Mouse (Mus musculus): ENCODE results near the gene Mrtfa. TPM values are rescaled to one million over a fixed set of nuclear protein-coding genes. Genes with fewer than 3 reads are reported as not detected.
"Not testable (repeated sequence)": the region's sequence is repeated elsewhere in the genome, so short reads cannot be mapped to it uniquely, and the experiment has no call there.

The Mrtfa gene
- 10 to 100 TPM; 58.0 to 66.8 TPM for total RNA-seq (2021)
- long read RNA-seq, experiment 1, full-length matches to known transcripts: 11 of 28 reads
- long read RNA-seq, experiment 1, partial matches to known transcripts: 14 of 28 reads
- long read RNA-seq, experiment 1, other reads (novel, unspliced or antisense): 3 of 28 reads
- long read RNA-seq, experiment 2, full-length matches to known transcripts: 14 of 29 reads
- long read RNA-seq, experiment 2, partial matches to known transcripts: 10 of 29 reads
- long read RNA-seq, experiment 2, other reads (novel, unspliced or antisense): 5 of 29 reads

DNA sequence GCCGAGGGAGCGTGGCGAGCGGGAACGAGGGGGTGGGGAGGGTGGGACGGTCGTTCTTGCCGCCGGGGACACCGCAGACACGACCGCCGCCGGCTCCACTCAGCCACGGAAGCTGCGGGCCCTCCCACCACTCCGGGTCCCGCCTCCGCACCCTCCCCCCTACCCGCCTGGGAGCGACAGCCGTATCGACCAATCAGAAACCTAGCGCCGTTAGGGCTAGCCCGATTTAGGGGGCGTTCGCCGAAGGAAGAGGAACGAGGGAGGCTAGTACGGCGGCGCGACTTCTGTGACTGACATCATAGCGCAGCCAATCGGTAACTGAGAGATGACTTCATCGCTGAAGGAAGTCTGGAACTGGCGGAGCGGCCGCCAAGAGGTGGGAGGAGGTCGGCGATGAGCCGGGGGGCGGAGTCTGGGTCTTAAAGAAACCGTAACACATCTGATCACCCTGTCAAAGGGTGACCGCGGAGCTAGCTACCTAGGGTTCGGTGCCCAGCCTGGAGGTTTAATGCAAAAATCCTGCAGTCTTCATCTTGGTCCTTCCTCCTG lies at the start of gene Mrtfa:
Gene Mrtfa (minus strand): TSS at position 128 of the 549 bp plus-strand sequence.
- intact Hi-C loops (cut with DNase I): no loop called here
- DNase-seq (ENCODE audit: low spot score in 2 of 2): peak; percentile 99 to 100

DNA sequence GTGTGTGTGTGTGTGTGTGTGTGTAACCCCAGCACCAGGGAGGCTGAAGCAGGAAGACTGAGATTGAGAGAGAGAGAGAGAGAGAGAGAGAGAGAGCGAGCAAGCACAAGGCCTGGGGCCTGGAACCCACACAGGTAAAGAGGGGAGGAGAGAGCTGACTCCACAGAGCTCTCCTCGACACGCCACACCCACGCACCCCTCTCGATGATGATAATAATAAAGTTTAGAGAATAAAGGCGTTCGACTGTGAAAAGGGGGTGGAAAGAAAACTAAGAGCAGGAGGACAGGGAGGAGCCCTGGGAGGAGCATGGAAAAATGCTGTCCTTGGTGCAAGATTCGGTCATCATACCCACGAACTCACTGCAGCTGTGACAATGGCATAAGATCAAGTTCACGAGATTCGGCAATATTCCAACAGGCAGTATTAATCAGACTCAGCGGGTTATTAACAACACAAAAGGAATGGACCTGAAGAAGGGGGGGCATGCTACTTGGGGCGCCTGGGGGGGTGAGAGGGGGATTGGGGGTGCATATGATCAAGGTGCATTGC lies 49.3 kb upstream of the Mrtfa start:
- peak in 1 of 2 experiments; percentile 35 for DNase-seq (ENCODE audit: low spot score in 2 of 2)
- intact Hi-C loops (cut with DNase I): loop anchor here (5.0 kb wide), 1 partner anchor 62 kb away; no protein-coding TSS in a partner anchor

DNA sequence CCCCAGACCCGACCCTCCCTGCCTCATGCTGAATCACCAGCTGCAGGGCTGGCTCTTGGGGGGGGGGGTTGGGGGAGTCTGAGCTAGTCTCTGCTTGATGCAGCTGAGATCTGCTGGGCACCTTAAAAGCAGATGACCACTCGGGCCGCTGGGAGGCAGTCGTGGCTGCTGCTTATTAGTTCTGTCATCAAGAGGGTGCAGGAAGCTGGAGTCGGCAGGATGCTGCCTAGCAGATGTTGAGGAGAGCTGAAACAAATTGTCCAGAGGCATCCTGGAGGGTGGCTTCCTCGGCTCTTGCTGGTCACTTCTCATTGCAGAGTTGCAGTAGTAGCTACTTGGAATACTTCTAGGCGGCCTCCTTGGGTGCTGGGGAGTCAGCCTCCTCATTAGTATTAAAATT lies 48.7 kb upstream of the Mrtfa start:
- peak in 1 of 2 experiments; percentile 36 for DNase-seq (ENCODE audit: low spot score in 2 of 2)
- intact Hi-C loops (cut with DNase I): loop anchor here (5.0 kb wide), 1 partner anchor 63 kb away; no protein-coding TSS in a partner anchor

DNA sequence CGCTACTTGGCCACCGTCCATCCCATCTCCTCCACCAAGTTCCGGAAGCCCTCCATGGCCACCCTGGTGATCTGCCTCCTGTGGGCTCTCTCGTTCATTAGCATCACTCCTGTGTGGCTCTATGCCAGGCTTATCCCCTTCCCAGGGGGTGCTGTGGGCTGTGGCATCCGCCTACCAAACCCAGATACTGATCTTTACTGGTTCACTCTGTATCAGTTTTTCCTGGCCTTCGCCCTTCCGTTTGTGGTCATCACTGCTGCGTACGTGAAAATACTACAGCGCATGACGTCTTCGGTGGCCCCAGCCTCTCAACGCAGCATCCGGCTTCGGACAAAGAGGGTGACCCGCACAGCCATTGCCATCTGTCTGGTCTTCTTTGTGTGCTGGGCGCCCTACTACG lies 46.9 kb upstream of the Mrtfa start:
- DNase-seq (ENCODE audit: low spot score in 2 of 2): no peak
- intact Hi-C loops (cut with DNase I): loop anchor here (5.0 kb wide), 1 partner anchor 65 kb away; no protein-coding TSS in a partner anchor

DNA sequence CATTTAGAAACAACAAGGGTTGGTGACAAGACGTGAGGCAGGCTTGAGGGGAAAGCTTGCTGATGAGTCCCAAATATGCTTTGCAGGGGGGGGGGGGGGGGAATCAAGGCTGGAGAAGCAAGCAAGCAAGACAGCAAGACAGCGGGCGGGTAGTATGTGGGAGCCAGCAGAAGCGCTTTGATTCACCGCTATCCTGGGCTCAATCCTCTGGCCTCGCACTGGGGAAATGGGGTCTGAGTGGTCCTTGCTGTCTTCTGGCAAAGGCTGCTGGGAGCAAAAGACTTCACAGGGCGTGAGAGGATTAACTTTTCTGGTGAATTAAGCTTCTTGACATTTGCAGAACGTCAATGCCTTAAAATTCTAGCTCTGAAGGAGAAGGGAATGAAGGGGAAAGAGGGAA lies 45.5 kb upstream of the Mrtfa start:
- intact Hi-C loops (cut with DNase I): loop anchor here (5.0 kb wide), 1 partner anchor 66 kb away; no protein-coding TSS in a partner anchor
- peak in 1 of 2 experiments; percentile 19 for DNase-seq (ENCODE audit: low spot score in 2 of 2)

DNA sequence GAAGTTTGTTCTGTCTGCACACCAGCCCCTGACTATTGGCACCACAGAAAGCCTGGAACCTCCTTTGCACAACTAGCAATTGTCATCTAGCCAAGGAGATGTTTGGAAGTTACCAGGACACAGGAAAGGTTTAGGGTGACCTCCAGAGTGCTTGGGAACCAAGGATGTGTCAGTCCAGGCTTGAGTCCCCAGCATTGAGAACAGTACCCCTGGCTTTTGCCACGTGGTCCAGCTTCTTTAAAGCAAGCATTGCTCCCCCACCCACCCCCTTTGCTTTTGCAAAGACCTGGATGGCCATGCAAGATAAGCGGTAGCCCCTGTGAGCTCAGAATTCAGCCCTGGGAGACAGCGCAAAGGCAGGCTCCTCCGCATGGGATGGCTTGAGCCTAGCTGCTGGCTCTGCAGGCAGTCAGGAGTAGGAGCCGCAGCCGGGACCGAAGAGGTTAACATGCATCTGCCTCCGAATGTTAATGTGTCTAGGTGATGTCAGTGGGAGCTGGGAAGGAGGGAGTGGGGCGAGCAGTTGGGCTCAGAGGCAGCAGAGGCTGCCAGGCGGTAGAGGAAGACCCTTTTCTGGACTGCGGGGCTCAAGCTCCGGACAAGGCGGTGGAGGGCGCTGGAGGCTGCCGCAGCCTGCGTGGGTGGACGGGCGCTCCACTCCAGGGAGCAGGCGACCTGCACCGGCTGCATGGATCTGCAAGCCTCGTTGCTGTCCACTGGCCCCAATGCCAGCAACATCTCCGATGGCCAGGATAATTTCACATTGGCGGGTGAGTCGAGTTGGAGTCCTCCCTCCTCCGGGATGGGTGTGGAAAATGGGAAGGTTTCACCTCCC lies 44.7 kb upstream of the Mrtfa start, which contains the start of gene Mchr1:
Gene Mchr1 (plus strand): TSS at position 414 of the 835 bp plus-strand sequence.
- intact Hi-C loops (cut with DNase I): loop anchor here (5.0 kb wide), 1 partner anchor 67 kb away; no protein-coding TSS in a partner anchor
- DNase-seq (ENCODE audit: low spot score in 2 of 2): peak; percentile 78 to 85

DNA sequence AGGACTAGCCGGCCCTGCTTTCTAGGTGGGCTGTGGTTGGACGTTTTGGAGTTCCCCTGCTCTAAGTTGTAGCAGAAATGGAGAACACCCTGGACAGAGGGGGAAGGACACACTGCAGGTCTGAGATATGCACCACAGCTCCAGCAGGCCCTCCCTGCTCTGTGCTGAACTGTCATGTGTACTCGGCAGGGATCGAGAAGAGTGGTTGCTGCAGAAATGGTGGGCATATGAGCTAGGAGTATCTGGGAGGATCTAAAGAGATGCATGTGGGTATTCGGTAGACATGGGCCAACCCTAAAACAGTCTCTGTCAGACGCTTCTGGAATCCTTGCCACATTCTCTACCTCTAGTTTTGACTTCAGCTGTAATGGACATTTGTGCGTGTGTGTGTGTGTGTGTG lies 40.8 kb upstream of the Mrtfa start:
- DNase-seq (ENCODE audit: low spot score in 2 of 2): no peak
- intact Hi-C loops (cut with DNase I): no loop called here

DNA sequence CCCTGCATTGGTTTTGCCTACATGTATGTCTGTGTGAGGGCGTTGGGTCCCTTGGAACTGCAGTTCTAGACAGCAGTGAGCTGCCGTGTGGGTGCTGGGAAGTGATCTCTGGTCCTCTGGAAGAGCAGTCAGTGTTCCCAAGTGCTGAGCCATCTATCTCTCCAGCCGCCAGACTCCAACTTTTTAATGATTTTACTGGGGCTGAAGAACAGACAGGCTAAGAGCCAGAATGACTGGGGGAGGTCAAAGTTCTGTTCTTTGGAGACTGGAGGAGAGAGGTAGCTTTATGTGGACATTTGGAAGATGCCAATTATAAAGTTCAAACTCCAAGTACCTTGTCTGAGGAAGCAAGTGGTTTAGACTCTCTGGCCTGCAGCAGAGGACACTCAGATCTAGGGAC lies 39.2 kb upstream of the Mrtfa start:
- no peak for DNase-seq (ENCODE audit: low spot score in 2 of 2)
- intact Hi-C loops (cut with DNase I): no loop called here

DNA sequence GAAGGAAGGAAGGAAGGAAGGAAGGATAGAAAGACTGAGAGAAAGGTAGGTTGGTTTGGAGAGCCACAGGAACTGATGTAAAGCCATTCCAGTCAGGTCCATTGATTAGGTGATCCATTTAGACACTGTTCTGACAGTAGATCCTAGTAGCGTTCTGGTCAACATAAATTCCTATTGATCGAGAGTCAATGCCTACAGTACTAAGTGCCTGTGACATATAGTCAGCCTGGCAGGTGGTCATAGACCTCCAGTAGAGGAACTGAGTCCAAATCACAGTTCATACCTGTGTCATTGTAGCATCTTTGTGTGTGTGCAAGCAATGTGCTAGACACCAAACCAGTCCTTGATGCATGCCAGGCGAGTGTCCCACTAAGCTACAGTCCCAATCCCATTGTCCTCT lies 37.7 kb upstream of the Mrtfa start:
- intact Hi-C loops (cut with DNase I): no loop called here
- DNase-seq (ENCODE audit: low spot score in 2 of 2): no peak

DNA sequence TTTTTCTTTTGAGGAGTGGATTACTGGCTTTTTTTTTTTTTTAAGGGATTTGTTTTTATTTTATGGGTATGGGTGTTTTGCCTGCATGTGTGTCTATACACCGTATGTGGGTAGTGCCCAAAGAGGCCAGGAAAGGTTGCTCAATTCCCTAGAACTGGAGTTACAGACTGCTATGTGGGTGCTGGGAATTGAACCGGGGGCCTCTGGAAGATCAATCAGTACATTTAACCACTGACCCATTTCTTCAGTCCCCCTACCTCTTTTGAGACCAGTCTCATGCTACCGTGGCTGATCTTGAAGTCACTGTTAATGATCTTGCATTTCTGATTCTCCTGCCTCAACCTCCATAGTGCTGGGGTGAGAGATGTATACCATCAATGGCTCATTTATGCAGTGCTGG lies 36.7 kb upstream of the Mrtfa start:
- intact Hi-C loops (cut with DNase I): no loop called here
- DNase-seq (ENCODE audit: low spot score in 2 of 2): no peak

DNA sequence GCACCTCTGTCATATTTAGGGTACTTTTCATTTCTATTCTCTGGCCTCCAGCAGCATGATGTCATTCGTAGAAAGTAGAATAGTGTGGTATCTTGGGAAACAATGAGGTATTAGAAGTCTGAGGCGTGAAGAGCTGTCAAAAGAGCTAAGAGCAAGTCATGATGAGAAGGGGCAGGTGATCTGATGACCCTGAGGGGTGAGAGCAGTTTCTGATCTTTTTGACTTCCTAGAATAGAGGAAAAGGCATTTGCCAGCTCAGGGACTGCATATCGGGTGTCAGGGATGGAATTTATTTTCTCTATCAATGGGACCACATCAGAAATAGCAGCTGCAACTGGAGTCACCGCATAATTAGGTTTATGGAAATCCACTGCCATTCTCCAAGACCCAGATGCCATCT lies 36.2 kb upstream of the Mrtfa start:
- no peak for DNase-seq (ENCODE audit: low spot score in 2 of 2)
- intact Hi-C loops (cut with DNase I): no loop called here

DNA sequence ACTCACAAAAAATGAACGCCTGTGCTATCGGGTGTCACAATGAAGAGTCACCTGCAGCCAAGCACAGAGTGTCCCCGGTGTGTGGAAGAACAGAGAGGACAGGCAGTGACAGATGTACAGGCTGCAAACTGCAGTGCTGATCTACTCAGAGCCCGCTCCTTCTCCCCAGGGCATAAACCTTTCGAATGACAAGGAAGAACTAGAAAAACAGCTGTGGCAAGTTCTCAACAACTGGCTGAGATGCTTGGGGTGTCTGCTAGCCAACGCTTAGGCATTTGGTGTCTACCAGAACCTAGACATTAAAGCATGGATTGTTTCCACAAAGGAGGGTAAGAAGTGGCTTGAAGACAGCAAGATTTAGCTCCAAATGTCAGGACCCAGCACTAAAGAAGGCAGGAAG lies 35.2 kb upstream of the Mrtfa start:
- DNase-seq (ENCODE audit: low spot score in 2 of 2): no peak
- intact Hi-C loops (cut with DNase I): no loop called here

DNA sequence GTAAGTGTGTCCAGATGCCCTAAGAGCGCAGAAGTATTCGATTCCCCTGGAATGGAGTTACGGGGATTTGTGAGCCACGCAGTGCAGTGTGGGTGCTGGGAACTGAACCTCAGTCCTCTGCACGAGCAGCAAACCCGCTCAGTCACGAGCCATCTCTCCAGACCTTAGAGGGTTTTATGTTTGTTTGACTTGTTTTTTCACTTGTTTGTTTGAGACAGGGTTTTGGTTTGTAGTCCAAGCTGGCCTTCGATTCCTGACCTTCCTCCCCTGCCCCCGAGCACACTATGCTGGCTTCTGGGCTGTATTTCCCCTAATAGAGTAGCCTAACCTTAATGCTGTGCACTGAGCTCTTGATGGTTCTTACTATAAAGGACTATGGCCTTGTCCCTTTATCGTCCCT lies 34.5 kb upstream of the Mrtfa start:
- intact Hi-C loops (cut with DNase I): no loop called here
- no peak for DNase-seq (ENCODE audit: low spot score in 2 of 2)

DNA sequence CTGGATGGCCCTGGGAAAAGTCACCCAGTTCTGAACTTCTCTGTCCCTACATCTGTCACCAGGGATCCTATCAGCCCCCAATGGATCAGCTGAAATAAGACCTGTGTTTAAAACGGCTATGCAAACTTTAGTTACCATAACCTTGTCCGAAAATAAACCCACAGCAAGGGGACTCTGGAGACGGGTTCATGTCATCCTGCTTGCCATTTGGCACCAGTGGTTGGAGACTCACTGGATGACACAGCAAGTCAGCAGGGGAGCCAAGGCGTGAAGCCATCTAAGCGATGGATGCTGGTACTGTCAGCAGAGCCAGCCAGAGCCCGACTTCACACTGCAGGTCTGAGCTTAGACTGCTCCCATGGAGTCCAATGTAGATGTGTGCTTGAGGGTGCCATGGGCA lies 30.9 kb upstream of the Mrtfa start:
- intact Hi-C loops (cut with DNase I): no loop called here
- DNase-seq (ENCODE audit: low spot score in 2 of 2): no peak

DNA sequence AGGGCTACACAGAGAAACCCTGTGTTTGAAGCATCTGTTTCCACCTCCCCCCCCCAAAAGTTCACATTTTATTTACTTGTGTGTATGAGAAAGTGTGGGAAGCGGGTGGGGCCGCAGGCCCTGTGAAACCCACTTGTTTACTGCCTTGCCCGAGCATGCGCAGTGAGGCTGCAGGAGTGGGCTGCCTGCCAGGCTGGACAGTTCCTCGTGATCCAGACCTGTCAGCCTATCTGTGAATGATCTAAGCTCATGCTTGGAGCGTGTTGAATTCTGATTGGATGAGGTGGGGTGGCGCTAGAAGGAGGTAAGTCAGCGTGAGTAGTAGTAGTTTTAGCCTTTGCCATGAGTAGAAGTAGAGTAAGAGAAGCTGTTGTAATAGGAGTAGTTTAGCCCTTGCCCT lies 29.5 kb upstream of the Mrtfa start:
- intact Hi-C loops (cut with DNase I); DNase-seq (ENCODE audit: low spot score in 2 of 2): not testable (repeated sequence)

DNA sequence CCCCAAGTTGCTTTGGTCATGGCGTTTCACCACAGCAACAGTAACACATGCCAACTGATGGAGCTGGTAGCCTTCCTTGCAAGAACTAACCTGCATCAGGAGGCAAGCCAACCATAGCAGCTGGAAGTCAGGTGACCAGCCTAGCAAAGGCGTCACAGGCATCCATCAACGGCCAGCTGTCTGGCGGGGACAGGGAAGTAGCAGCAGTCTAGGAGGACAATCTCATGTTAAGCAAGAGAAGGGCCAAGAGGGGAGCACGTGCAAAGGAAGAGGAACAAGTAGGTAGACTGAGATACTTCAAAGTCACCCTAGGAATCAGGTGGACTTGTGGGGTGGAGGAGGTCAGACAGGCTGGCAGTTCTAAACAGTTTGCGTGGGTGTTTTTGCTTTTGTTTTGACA lies 28.5 kb upstream of the Mrtfa start:
- DNase-seq (ENCODE audit: low spot score in 2 of 2): no peak

DNA sequence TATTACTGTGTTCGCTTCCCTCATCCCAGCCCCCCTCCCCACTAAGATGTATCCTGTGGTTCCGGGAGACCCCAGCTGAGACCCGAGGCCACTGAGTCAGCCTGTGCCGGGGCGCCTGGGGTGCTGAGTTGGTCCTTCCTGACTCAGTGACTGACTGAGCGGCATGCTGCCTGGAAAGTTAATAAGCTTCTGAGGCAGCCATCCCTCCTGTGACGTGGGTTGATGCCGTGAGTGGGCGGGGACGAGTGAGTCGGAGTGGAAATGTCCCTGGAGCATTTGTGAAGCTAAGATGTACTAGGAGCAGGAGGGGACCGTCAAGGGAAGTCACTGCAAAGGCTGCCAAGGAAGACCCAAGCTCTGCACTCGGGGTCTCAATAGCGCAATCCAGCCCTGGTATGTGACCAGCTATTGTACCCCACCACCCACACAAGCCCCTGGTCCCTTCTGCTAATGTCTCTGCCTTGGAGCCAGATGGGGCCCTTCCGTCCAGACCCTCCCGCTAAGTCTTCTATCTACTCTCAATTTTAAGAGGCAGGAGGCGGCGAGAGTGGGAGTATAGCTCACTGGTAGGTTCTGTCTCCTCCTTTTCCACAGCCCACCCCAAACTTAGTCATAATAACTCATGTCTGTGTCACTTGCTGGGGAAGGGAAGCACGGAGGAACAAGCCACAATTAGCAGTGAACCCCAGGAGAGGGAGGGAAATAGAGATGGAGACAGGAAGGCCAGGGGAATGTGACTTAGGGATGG lies 26.5 kb upstream of the Mrtfa start:
- intact Hi-C loops (cut with DNase I): no loop called here
- DNase-seq (ENCODE audit: low spot score in 2 of 2): peak; percentile 67 to 75

More for the DNA sequence above, 28.5 kb upstream of the Mrtfa start:
- intact Hi-C loops (cut with DNase I): no loop called here

DNA sequence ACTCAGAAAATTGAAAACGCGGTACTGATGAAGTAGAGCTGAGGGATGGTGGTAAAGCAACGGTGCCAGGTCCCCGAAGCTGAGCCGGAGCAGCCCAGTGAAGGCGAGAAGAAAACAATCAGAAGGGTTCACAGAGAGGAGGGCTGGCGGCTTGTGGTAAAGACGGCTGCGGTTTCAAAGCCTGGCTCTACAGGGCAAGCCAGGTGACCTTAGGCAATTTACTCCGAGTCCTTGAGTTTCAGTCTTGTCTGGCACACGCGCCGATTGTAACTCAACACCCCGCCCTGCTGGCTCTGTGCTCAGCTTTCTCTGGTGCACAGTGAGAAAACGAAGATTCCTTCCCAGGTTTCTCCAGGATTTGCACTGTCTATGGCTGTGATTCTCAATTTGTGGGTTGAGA lies 22.4 kb upstream of the Mrtfa start:
- no peak for DNase-seq (ENCODE audit: low spot score in 2 of 2)
- intact Hi-C loops (cut with DNase I): no loop called here

DNA sequence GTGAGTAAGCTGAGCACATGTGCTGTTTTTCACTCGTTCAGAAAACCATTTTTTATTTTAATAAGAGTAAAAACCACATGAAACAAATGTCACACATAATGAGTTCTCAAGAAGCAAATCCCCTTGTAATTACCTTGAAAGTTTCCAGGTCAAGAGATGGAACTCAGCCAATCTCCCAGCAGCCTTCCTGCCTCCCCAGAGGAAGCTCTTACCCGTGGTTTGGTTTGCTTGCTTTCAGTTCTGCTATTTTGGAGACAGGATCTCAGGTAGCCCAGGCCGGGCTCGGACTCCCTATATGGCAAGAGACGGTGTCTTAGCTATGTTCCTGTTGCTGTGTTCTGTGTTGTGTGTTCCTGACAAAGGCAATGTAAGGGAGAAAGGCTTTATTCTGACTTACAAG lies 19.9 kb upstream of the Mrtfa start:
- DNase-seq (ENCODE audit: low spot score in 2 of 2): no peak
- intact Hi-C loops (cut with DNase I): no loop called here
